Mouse (Mus musculus): ENCODE results near the gene Sspo. TPM values are rescaled to one million over a fixed set of nuclear protein-coding genes. Genes with fewer than 3 reads are reported as not detected.
"Not testable (repeated sequence)": the region's sequence is repeated elsewhere in the genome, so short reads cannot be mapped to it uniquely, and the experiment has no call there.

The Sspo gene
- polyA plus RNA-seq, 1 experiment from 2014 or later = not detected

- Histone ChIP-seq H3K27ac (no peak overlapping the region), H3K79me2 (ENCODE audit: inconsistent target) (no peaks in the 10 kb centered on the region), H3K4me3 (ENCODE audit: inconsistent target) (no peak overlapping the region), H3K36me3 (ENCODE audit: inconsistent target) (no peaks in the 10 kb centered on the region)
- 31% methylated on average over 15 of the region's 25 CpGs for WGBS (ENCODE audit: missing documents)
Observed at GRCm38 (mm10) chr6:48487747-48488725, 40.0 kb downstream of the Sspo start.

GRCm38 (mm10) chr6:48489741-48490140 is 41.7 kb downstream of the Sspo start:
- no peaks in the 10 kb centered on the region for H3K36me3 ChIP-seq (ENCODE audit: inconsistent target)
- no peak overlapping the region for H3K27ac ChIP-seq
- no peaks in the 10 kb centered on the region for H3K79me2 ChIP-seq (ENCODE audit: inconsistent target)
- no peak overlapping the region for H3K4me3 ChIP-seq (ENCODE audit: inconsistent target)
- 90% methylated on average over 3 of the region's 3 CpGs for WGBS (ENCODE audit: missing documents)

DNA sequence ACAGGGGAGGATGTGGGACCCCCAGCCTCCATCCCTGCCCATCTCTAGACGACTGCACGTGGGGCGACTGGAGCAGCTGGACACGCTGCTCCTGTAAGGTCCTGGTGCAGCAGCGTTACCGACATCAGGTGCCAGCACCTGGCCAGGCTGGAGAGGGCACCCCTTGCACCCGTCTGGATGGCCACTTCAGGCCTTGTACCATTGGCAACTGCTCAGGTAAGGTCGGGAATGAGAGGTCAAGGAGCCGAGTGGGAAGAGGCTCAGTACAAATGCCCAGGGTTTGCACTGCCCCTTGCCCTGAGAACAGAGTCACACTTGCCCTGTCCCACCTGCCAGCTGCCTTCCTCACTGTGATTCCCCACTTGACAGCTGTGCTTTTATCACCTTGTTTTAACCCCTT is 43.3 kb downstream of the Sspo start:
- Histone ChIP-seq H3K36me3 (ENCODE audit: inconsistent target) (no peaks in the 10 kb centered on the region), H3K79me2 (ENCODE audit: inconsistent target) (no peaks in the 10 kb centered on the region), H3K27ac (no peak overlapping the region), H3K4me3 (ENCODE audit: inconsistent target) (no peak overlapping the region)
- 66% methylated on average over 9 of the region's 9 CpGs for whole genome bisulfite sequencing (ENCODE audit: missing documents)

DNA sequence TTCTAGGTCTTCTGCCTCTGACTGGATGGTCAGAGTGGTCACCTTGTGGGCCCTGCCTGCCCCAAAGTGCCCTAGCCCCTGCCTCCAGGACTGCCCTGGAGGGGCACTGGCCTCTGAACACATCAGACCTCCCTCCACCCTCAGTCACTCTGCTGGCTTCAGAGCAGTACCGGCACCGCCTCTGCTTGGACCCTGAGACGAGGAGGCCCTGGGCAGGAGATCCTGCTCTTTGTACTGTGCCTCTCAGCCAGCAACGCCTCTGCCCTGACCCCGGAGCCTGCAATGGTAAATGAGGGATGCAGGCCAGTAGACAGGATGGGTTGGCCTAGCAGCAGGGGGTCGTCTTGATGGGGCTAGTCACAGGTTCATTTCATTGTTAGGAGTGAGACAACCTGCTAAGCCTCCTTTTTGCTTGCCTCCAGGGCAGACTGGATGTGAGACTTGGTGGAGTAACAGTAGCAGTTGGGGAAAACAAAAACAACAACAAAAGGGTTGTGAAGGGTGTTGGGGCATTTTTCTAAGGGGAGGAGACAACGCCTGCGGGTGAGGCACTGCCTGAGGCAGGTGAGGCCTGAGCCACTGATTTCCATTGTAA is 45.2 kb downstream of the Sspo start:
- Histone ChIP-seq H3K4me3 (ENCODE audit: inconsistent target) (no peak overlapping the region), H3K27ac (no peak overlapping the region)

DNA sequence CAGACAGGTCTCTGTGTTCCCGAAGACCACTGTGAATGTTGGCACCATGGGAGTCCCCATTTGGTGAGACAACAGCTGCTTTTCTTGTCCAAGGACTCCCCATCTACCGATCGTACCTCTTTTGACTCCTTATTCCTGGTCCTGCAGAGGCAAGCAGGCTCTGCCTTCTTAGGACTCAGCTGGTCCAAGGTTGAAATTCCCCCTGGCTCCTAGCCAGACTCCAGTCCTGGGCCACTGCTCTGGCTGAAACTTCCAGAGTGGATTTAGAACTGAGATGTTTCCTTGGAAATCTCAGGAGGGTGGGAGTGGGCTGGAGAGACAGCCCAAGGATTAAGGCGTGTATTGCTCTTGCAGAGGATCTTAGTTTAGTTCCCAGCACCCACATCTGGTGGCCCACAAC is 49.5 kb downstream of the Sspo start:
- H3K79me2 ChIP-seq (ENCODE audit: inconsistent target) = no peaks in the 10 kb centered on the region
- no peak overlapping the region for H3K27ac ChIP-seq
- no peak overlapping the region for H3K4me3 ChIP-seq (ENCODE audit: inconsistent target)
- no peaks in the 10 kb centered on the region for H3K36me3 ChIP-seq (ENCODE audit: inconsistent target)
- WGBS (ENCODE audit: missing documents) = 95% methylated on average over 4 of the region's 4 CpGs

More for the DNA sequence above, 45.2 kb downstream of the Sspo start:
- H3K36me3 ChIP-seq (ENCODE audit: inconsistent target) = no peaks in the 10 kb centered on the region
- H3K79me2 ChIP-seq (ENCODE audit: inconsistent target) = no peaks in the 10 kb centered on the region
- whole genome bisulfite sequencing (ENCODE audit: missing documents) = 87% methylated on average over 8 of the region's 8 CpGs

- H3K27ac ChIP-seq = no peak overlapping the region
- no peaks in the 10 kb centered on the region for H3K79me2 ChIP-seq (ENCODE audit: inconsistent target)
- WGBS (ENCODE audit: missing documents) = 0% methylated on average over 2 of the region's 2 CpGs
- H3K4me3 ChIP-seq (ENCODE audit: inconsistent target) = peak overlapping the region; percentile 69
- H3K36me3 ChIP-seq (ENCODE audit: inconsistent target) = no peaks in the 10 kb centered on the region
Observed at GRCm38 (mm10) chr6:48503847-48504240, 55.8 kb downstream of the Sspo start.

DNA sequence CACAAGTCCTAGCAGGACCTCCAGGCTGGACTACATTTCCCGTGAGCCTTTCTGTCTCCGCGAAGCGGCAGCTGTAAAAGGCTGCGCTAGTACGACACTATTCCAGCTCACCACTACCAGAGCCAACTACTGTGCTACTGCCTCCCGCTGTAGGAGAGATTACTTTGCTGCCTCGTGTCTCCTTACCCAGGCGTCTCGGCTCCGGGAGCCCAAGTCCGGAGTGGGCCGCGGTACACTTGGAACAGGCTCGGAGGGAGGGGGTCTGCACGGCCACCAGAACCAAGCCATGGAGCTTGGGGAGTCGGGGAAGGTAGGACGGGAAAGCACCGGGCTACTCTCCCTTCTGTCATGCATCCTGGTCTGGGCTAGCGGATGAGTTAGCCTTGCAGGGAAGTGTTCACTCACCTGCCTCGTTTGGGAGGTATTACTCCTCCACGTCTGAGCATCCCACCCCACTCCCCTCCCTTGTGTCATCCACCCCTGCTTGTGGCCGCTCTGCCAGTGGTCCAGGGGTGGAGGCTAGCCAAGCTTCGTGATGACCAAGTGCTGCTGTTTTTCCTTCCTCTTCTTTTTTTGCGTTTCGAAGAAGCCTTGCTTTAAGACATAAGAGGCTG is 56.3 kb downstream of the Sspo start:
- Histone ChIP-seq H3K36me3 (ENCODE audit: inconsistent target) (no peaks in the 10 kb centered on the region), H3K79me2 (ENCODE audit: inconsistent target) (no peaks in the 10 kb centered on the region), H3K4me3 (ENCODE audit: inconsistent target) (peak overlapping the region; percentile 69), H3K27ac (0 out of 2 replicates have a peak overlapping the region, but pooled peaks have one; percentile 15)
- under 1% methylated on average over 26 of the region's 26 CpGs for WGBS (ENCODE audit: missing documents)

DNA sequence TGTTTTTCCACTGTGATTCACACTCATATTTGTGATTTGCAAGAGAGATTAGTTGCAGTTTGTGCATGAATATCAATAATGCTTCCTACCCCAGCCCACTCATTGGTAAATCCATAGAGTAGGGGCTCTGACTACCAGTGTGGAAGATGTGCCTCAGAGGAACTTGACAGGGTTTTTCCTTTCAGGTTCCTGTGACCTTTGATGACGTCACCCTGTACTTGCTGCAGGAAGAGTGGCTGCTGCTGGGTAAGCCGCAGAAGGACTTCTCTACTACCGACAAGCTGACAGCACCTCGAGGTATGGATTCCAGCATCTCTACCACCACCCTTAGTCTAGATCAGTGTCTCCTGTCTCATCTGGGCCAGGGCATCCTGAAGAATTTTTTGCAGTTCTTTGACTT is 60.1 kb downstream of the Sspo start:
- H3K36me3 ChIP-seq (ENCODE audit: inconsistent target) = no peaks in the 10 kb centered on the region
- 73% methylated on average over 4 of the region's 4 CpGs for WGBS (ENCODE audit: missing documents)

GRCm38 (mm10) chr6:48510426-48510825 is 62.4 kb downstream of the Sspo start:
- H3K36me3 ChIP-seq (ENCODE audit: inconsistent target) = no peaks in the 10 kb centered on the region
- H3K27ac ChIP-seq = no peak overlapping the region
- no peaks in the 10 kb centered on the region for H3K79me2 ChIP-seq (ENCODE audit: inconsistent target)
- H3K4me3 ChIP-seq (ENCODE audit: inconsistent target) = no peak overlapping the region
- 52% methylated on average over 4 of the region's 4 CpGs for WGBS (ENCODE audit: missing documents)

More for the DNA sequence above, 60.1 kb downstream of the Sspo start:
- Histone ChIP-seq H3K79me2 (ENCODE audit: inconsistent target) (no peaks in the 10 kb centered on the region), H3K27ac (no peak overlapping the region), H3K4me3 (ENCODE audit: inconsistent target) (no peak overlapping the region)

DNA sequence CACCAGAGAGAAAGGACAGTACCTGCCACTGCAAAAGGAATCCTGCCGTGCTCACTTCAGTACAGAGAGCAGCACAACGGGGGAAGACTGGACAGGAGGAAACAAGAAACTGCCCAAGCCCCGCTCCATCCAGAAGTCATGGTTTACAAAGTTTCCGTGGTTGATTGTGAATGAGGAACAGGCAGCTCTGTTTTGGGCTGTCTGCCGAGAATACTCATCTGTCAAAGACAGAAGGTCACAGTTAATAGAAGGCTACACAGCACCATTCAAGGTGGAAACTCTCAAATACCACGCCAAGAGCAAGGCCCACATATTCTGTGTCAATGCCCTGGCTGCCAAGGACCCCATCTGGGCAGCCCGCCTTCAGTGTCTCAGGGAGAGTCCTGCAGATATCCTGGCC is 63.8 kb downstream of the Sspo start:
- no peaks in the 10 kb centered on the region for H3K79me2 ChIP-seq (ENCODE audit: inconsistent target)
- 50% methylated on average over 7 of the region's 7 CpGs for WGBS (ENCODE audit: missing documents)
- H3K27ac ChIP-seq = no peak overlapping the region
- H3K4me3 ChIP-seq (ENCODE audit: inconsistent target) = no peak overlapping the region
- peaks cover 4% of the 10 kb centered on the region; the same call in 1 of the 2 replicates for H3K36me3 ChIP-seq (ENCODE audit: inconsistent target)

DNA sequence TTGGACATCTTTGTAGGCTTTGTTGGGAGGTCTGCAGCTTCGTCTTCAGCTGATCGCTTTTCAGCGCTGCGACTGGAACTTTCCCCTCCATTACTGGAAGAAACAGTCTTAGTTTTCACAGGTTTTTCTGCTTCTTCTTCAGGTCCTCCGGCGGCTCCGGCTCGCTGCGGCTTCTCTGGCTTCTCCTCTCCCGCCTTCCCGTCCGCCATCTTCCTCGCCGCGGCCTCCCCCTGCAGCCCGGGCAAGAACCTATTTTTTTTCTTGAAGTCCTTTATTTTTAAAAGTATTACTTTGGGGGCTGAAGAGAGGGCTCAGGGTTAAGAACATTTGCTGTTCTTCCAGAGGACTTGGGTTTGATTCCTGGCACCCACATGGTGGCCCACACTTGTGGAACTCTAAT is 76.9 kb downstream of the Sspo start:
- H3K27ac ChIP-seq; H3K79me2 ChIP-seq (ENCODE audit: inconsistent target); H3K4me3 ChIP-seq (ENCODE audit: inconsistent target); H3K36me3 ChIP-seq (ENCODE audit: inconsistent target): not testable (repeated sequence)
- 87% methylated on average over 12 of the region's 16 CpGs for WGBS (ENCODE audit: missing documents)

GRCm38 (mm10) chr6:48527901-48528300 is 79.9 kb downstream of the Sspo start:
- Histone ChIP-seq H3K27ac (no peak overlapping the region), H3K4me3 (ENCODE audit: inconsistent target) (no peak overlapping the region), H3K79me2 (ENCODE audit: inconsistent target) (no peaks in the 10 kb centered on the region), H3K36me3 (ENCODE audit: inconsistent target) (no peaks in the 10 kb centered on the region)
- WGBS (ENCODE audit: missing documents) = 94% methylated on average over 9 of the region's 9 CpGs

GRCm38 (mm10) chr6:48529261-48529660 is 81.2 kb downstream of the Sspo start:
- H3K4me3 ChIP-seq (ENCODE audit: inconsistent target) = no peak overlapping the region
- no peaks in the 10 kb centered on the region for H3K79me2 ChIP-seq (ENCODE audit: inconsistent target)
- H3K27ac ChIP-seq = no peak overlapping the region
- 79% methylated on average over 12 of the region's 14 CpGs for WGBS (ENCODE audit: missing documents)
- H3K36me3 ChIP-seq (ENCODE audit: inconsistent target) = no peaks in the 10 kb centered on the region

DNA sequence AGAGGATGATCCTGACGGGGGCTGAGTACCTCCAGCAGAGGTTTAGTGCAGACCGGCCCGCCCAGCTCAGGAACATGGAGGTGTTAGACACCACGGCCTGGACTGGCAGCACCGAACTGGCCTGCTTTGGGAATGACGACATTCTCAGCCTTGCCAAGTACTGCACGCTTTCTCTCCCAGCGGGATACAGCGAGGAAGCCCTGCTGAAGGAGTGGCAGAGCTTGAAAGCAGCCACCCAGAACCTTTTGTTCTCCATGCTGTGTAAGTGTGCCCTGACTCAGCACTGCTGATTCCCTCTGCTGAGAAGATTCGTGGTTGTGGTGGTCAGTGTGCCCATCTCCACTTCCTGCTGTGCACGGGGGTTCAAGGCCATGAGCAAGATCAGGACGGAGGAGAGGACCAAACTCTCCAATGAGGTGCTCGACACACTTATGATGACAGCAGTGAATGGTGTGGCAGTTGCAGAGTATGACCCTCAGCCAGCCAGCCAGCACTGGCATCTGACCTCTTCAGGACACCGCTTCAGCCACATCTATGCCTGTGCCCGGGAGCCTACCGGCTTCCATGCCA is 81.9 kb downstream of the Sspo start:
- no peaks in the 10 kb centered on the region for H3K79me2 ChIP-seq (ENCODE audit: inconsistent target)
- H3K4me3 ChIP-seq (ENCODE audit: inconsistent target) = no peak overlapping the region
- H3K36me3 ChIP-seq (ENCODE audit: inconsistent target) = no peaks in the 10 kb centered on the region
- no peak overlapping the region for H3K27ac ChIP-seq
- 73% methylated on average over 15 of the region's 16 CpGs for WGBS (ENCODE audit: missing documents)
